Mouse (Mus musculus): Measurements from ENCODE around the gene Peak1. TPM values are rescaled to one million over a fixed set of nuclear protein-coding genes. Genes with fewer than 3 reads are reported as not detected.
"Not testable (repeated sequence)": the region's sequence is repeated elsewhere in the genome, so short reads cannot be mapped to it uniquely, and the experiment has no call there.

Peak1 gene
- polyA plus RNA-seq, 1 experiment: 0.01 TPM

GRCm38 (mm10) chr9:56227626-56228025 is 190.2 kb downstream of the Peak1 start:
- Histone ChIP-seq H3K4me1 (ENCODE audit: control insufficient read depth) (no peaks in the 10 kb centered on the region), H3K4me3 (replicated peaks) (no peak overlapping the region), H3K9me3 (ENCODE audit: control insufficient read depth, low read length) (no peaks in the 10 kb centered on the region), H3K36me3 (ENCODE audit: control insufficient read depth) (peaks cover 2% of the 10 kb centered on the region; the same call in 1 of the 2 replicates), H3K27me3 (ENCODE audit: control insufficient read depth) (no peaks in the 10 kb centered on the region)
- no peak for TF ChIP-seq TAL1 (IDR thresholded peaks at IDR 0.05; ENCODE audit: low read length)
- TF ChIP-seq GATA1 (IDR thresholded peaks at IDR 0.05; ENCODE audit: low read length): no peak

- H3K9me3 ChIP-seq (ENCODE audit: control insufficient read depth, low read length); H3K36me3 ChIP-seq (ENCODE audit: control insufficient read depth); H3K4me1 ChIP-seq (ENCODE audit: control insufficient read depth); H3K27me3 ChIP-seq (ENCODE audit: control insufficient read depth); H3K4me3 ChIP-seq (replicated peaks): not testable (repeated sequence)
These were observed 194.3 kb downstream of the Peak1 start for GRCm38 (mm10) chr9:56223429-56224051.

GRCm38 (mm10) chr9:56218860-56219259 is 199.0 kb downstream of the Peak1 start:
- no peaks in the 10 kb centered on the region for H3K9me3 ChIP-seq (ENCODE audit: control insufficient read depth, low read length)

DNA sequence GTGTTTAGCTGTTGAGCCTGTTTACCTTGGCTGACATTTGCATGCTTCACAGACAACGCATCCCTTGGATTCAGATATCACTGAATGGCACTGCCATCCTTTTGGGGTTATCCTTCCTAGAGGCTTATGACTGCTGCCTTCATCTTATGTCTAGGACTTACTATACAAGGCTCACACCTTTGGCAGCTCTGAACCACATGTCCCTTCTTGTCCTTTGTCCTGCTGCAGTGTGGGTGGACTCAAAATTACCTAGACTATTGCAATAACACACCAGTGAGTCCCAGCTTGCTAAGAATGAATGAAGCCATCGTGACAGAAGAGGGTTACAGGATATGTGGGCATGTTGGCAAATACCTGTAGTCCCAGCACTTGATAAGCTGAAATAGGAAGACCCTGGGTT is 199.8 kb downstream of the Peak1 start:
- no peaks in the 10 kb centered on the region for H3K9me3 ChIP-seq (ENCODE audit: control insufficient read depth, low read length)
- no peaks in the 10 kb centered on the region for H3K27me3 ChIP-seq (ENCODE audit: control insufficient read depth)
- no peaks in the 10 kb centered on the region for H3K36me3 ChIP-seq (ENCODE audit: control insufficient read depth)
- H3K4me3 ChIP-seq (replicated peaks): no peak overlapping the region
- no peak for TF ChIP-seq TAL1 (IDR thresholded peaks at IDR 0.05; ENCODE audit: low read length)
- TF ChIP-seq GATA1 (IDR thresholded peaks at IDR 0.05; ENCODE audit: low read length): no peak
- no peaks in the 10 kb centered on the region for H3K4me1 ChIP-seq (ENCODE audit: control insufficient read depth)

More at GRCm38 (mm10) chr9:56218860-56219259, 199.0 kb downstream of the Peak1 start:
- Histone ChIP-seq H3K4me3 (replicated peaks) (no peak overlapping the region), H3K4me1 (ENCODE audit: control insufficient read depth) (no peaks in the 10 kb centered on the region), H3K36me3 (ENCODE audit: control insufficient read depth) (no peaks in the 10 kb centered on the region), H3K27me3 (ENCODE audit: control insufficient read depth) (no peaks in the 10 kb centered on the region)
- no peak for TF ChIP-seq TAL1 (IDR thresholded peaks at IDR 0.05; ENCODE audit: low read length)

DNA sequence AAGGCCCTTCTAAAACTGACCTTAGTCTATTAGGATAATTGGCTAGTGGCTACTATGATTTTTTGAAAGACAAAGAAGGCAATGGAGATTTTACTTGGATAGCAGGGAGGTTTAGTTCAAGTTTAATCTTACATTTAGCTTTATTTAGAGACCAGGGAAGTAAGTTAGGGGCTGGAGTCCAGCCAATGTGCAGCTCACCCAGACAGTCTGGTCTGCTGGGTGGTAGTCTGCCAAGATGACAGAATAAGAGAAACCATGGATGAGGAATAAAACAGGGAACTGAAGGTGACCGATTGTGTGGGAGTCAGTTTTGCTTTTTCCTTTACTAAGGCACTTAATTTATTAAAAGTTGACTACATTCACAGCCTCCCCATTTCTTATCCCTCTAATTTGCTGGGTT is 200.5 kb downstream of the Peak1 start:
- Histone ChIP-seq H3K4me3 (replicated peaks) (no peak overlapping the region), H3K9me3 (ENCODE audit: control insufficient read depth, low read length) (no peaks in the 10 kb centered on the region), H3K4me1 (ENCODE audit: control insufficient read depth) (no peaks in the 10 kb centered on the region), H3K36me3 (ENCODE audit: control insufficient read depth) (no peaks in the 10 kb centered on the region), H3K27me3 (ENCODE audit: control insufficient read depth) (no peaks in the 10 kb centered on the region)
- TF ChIP-seq GATA1 (IDR thresholded peaks at IDR 0.05; ENCODE audit: low read length) (no peak), TAL1 (IDR thresholded peaks at IDR 0.05; ENCODE audit: low read length) (no peak)

GRCm38 (mm10) chr9:56213451-56214291 is 204.2 kb downstream of the Peak1 start:
- H3K4me3 ChIP-seq (replicated peaks): no peak overlapping the region
- TF ChIP-seq GATA1 (IDR thresholded peaks at IDR 0.05; ENCODE audit: low read length) (no peak), TAL1 (IDR thresholded peaks at IDR 0.05; ENCODE audit: low read length) (no peak)
- no peaks in the 10 kb centered on the region for H3K36me3 ChIP-seq (ENCODE audit: control insufficient read depth)
- no peaks in the 10 kb centered on the region for H3K4me1 ChIP-seq (ENCODE audit: control insufficient read depth)
- H3K27me3 ChIP-seq (ENCODE audit: control insufficient read depth): no peaks in the 10 kb centered on the region
- no peaks in the 10 kb centered on the region for H3K9me3 ChIP-seq (ENCODE audit: control insufficient read depth, low read length)

- H3K9me3 ChIP-seq (ENCODE audit: control insufficient read depth, low read length): no peaks in the 10 kb centered on the region
- peaks cover 14% of the 10 kb centered on the region for H3K36me3 ChIP-seq (ENCODE audit: control insufficient read depth)
- H3K4me1 ChIP-seq (ENCODE audit: control insufficient read depth): no peaks in the 10 kb centered on the region
- TF ChIP-seq GATA1 (IDR thresholded peaks at IDR 0.05; ENCODE audit: low read length) (no peak), TAL1 (IDR thresholded peaks at IDR 0.05; ENCODE audit: low read length) (no peak)
- no peak overlapping the region for H3K4me3 ChIP-seq (replicated peaks)
- no peaks in the 10 kb centered on the region for H3K27me3 ChIP-seq (ENCODE audit: control insufficient read depth)
These were observed 209.1 kb downstream of the Peak1 start for GRCm38 (mm10) chr9:56208817-56209216.

GRCm38 (mm10) chr9:56207516-56207915 is 210.4 kb downstream of the Peak1 start:
- no peaks in the 10 kb centered on the region for H3K9me3 ChIP-seq (ENCODE audit: control insufficient read depth, low read length)
- H3K4me1 ChIP-seq (ENCODE audit: control insufficient read depth): no peaks in the 10 kb centered on the region
- H3K36me3 ChIP-seq (ENCODE audit: control insufficient read depth): peaks cover 14% of the 10 kb centered on the region
- H3K4me3 ChIP-seq (replicated peaks): no peak overlapping the region
- TF ChIP-seq GATA1 (IDR thresholded peaks at IDR 0.05; ENCODE audit: low read length) (no peak), TAL1 (IDR thresholded peaks at IDR 0.05; ENCODE audit: low read length) (no peak)
- H3K27me3 ChIP-seq (ENCODE audit: control insufficient read depth): no peaks in the 10 kb centered on the region

DNA sequence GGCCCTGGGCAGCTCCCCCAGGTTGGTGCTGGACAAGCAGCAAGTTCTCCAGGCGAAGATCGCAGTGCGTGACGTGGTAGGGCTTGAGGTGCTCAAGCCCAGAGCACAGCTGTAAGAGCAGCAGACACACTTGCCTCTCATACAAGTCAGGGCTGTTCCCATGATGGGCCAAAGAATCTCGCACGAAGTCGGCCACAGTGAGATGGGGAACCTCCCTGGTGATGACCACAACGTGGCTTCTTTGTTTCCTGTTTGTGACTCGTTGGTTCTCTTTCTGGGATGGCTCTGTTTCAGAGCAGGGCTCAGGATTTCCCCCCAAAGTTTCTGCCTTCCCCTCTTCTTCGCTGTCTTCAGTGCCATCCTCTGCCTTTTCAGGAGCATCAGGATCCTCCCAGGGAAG is 210.8 kb downstream of the Peak1 start:
- H3K36me3 ChIP-seq (ENCODE audit: control insufficient read depth): peaks cover 14% of the 10 kb centered on the region
- H3K4me1 ChIP-seq (ENCODE audit: control insufficient read depth): no peaks in the 10 kb centered on the region
- TF ChIP-seq TAL1 (IDR thresholded peaks at IDR 0.05; ENCODE audit: low read length): no peak
- TF ChIP-seq GATA1 (IDR thresholded peaks at IDR 0.05; ENCODE audit: low read length): no peak
- H3K4me3 ChIP-seq (replicated peaks): no peak overlapping the region
- no peaks in the 10 kb centered on the region for H3K9me3 ChIP-seq (ENCODE audit: control insufficient read depth, low read length)
- H3K27me3 ChIP-seq (ENCODE audit: control insufficient read depth): no peaks in the 10 kb centered on the region

All from erythroblast, embryonic 14.5 days (primary cell).